Mouse (Mus musculus): ENCODE data around the gene Hoxa11. TPM values are rescaled to one million over a fixed set of nuclear protein-coding genes. Genes with fewer than 3 reads are reported as not detected.
A peak's percentile ranks its signal among the peaks of the same experiment; 100 is the strongest.

Hoxa11 gene
- polyA plus RNA-seq, 1 experiment = not detected

GRCm38 (mm10) chr6:52270494-52271480, 25.2 kb upstream of the Hoxa11 start:
- H3K4me3 ChIP-seq (ENCODE audit: low read depth, low read length) = no peak overlapping the region
- no peak overlapping the region for H3K27ac ChIP-seq (ENCODE audit: insufficient read depth, low read depth, low read length)
- peaks cover 70% of the 10 kb centered on the region for H3K27me3 ChIP-seq (ENCODE audit: control insufficient read depth, insufficient read depth, low read length)
- no peak for TF ChIP-seq POLR2A (IDR thresholded peaks at IDR 0.05; ENCODE audit: low read depth, low read length)
- peak; percentile 55; the same call in 1 of the 2 replicates for TF ChIP-seq CTCF (IDR thresholded peaks at IDR 0.05; ENCODE audit: extremely low read depth, insufficient read length, insufficient replicate concordance, low read depth, low read length)
- peaks cover 4% of the 10 kb centered on the region; the same call in 1 of the 2 replicates for H3K4me1 ChIP-seq (ENCODE audit: control insufficient read depth, insufficient read depth, insufficient read length, low read length)
- WGBS = 11% methylated on average over 23 of the region's 23 CpGs
- no peaks in the 10 kb centered on the region for H3K36me3 ChIP-seq (ENCODE audit: control insufficient read depth, insufficient read depth, low read length)

- Histone ChIP-seq H3K27ac (ENCODE audit: insufficient read depth, low read depth, low read length) (no peak overlapping the region), H3K4me1 (ENCODE audit: control insufficient read depth, insufficient read depth, insufficient read length, low read length) (peaks cover 4% of the 10 kb centered on the region; the same call in 1 of the 2 replicates), H3K4me3 (ENCODE audit: low read depth, low read length) (no peak overlapping the region), H3K27me3 (ENCODE audit: control insufficient read depth, insufficient read depth, low read length) (peaks cover 73% of the 10 kb centered on the region), H3K36me3 (ENCODE audit: control insufficient read depth, insufficient read depth, low read length) (no peaks in the 10 kb centered on the region)
- TF ChIP-seq CTCF (IDR thresholded peaks at IDR 0.05; ENCODE audit: extremely low read depth, insufficient read length, insufficient replicate concordance, low read depth, low read length) (no peak), POLR2A (IDR thresholded peaks at IDR 0.05; ENCODE audit: low read depth, low read length) (no peak)
- WGBS = 17% methylated on average over 3 of the region's 3 CpGs
These were observed 23.1 kb upstream of the Hoxa11 start for GRCm38 (mm10) chr6:52268756-52269155.

- H3K27me3 ChIP-seq (ENCODE audit: control insufficient read depth, insufficient read depth, low read length) = peaks cover 72% of the 10 kb centered on the region
- 27% methylated on average over 7 of the region's 7 CpGs for WGBS
- H3K27ac ChIP-seq (ENCODE audit: insufficient read depth, low read depth, low read length) = no peak overlapping the region
- H3K4me3 ChIP-seq (ENCODE audit: low read depth, low read length) = no peak overlapping the region
- peaks cover 4% of the 10 kb centered on the region; the same call in 1 of the 2 replicates for H3K4me1 ChIP-seq (ENCODE audit: control insufficient read depth, insufficient read depth, insufficient read length, low read length)
- TF ChIP-seq POLR2A (IDR thresholded peaks at IDR 0.05; ENCODE audit: low read depth, low read length) (no peak), CTCF (IDR thresholded peaks at IDR 0.05; ENCODE audit: extremely low read depth, insufficient read length, insufficient replicate concordance, low read depth, low read length) (no peak)
- no peaks in the 10 kb centered on the region for H3K36me3 ChIP-seq (ENCODE audit: control insufficient read depth, insufficient read depth, low read length)
These were observed 22.7 kb upstream of the Hoxa11 start for GRCm38 (mm10) chr6:52268341-52268740.

- no peaks in the 10 kb centered on the region for H3K36me3 ChIP-seq (ENCODE audit: control insufficient read depth, insufficient read depth, low read length)
- H3K4me1 ChIP-seq (ENCODE audit: control insufficient read depth, insufficient read depth, insufficient read length, low read length) = peaks cover 4% of the 10 kb centered on the region; the same call in 1 of the 2 replicates
- TF ChIP-seq CTCF (IDR thresholded peaks at IDR 0.05; ENCODE audit: extremely low read depth, insufficient read length, insufficient replicate concordance, low read depth, low read length) = no peak
- TF ChIP-seq POLR2A (IDR thresholded peaks at IDR 0.05; ENCODE audit: low read depth, low read length) = no peak
- peaks cover 72% of the 10 kb centered on the region for H3K27me3 ChIP-seq (ENCODE audit: control insufficient read depth, insufficient read depth, low read length)
- H3K4me3 ChIP-seq (ENCODE audit: low read depth, low read length) = no peak overlapping the region
- H3K27ac ChIP-seq (ENCODE audit: insufficient read depth, low read depth, low read length) = no peak overlapping the region
- 20% methylated on average over 3 of the region's 3 CpGs for WGBS
These were observed 22.1 kb upstream of the Hoxa11 start for GRCm38 (mm10) chr6:52267691-52268090.

GRCm38 (mm10) chr6:52267221-52267620, 21.6 kb upstream of the Hoxa11 start:
- 26% methylated on average over 5 of the region's 5 CpGs for WGBS
- peaks cover 4% of the 10 kb centered on the region; the same call in 1 of the 2 replicates for H3K4me1 ChIP-seq (ENCODE audit: control insufficient read depth, insufficient read depth, insufficient read length, low read length)
- no peaks in the 10 kb centered on the region for H3K36me3 ChIP-seq (ENCODE audit: control insufficient read depth, insufficient read depth, low read length)
- H3K27me3 ChIP-seq (ENCODE audit: control insufficient read depth, insufficient read depth, low read length) = peaks cover 74% of the 10 kb centered on the region
- H3K4me3 ChIP-seq (ENCODE audit: low read depth, low read length) = no peak overlapping the region
- TF ChIP-seq POLR2A (IDR thresholded peaks at IDR 0.05; ENCODE audit: low read depth, low read length) = no peak
- no peak for TF ChIP-seq CTCF (IDR thresholded peaks at IDR 0.05; ENCODE audit: extremely low read depth, insufficient read length, insufficient replicate concordance, low read depth, low read length)
- no peak overlapping the region for H3K27ac ChIP-seq (ENCODE audit: insufficient read depth, low read depth, low read length)

- H3K27me3 ChIP-seq (ENCODE audit: control insufficient read depth, insufficient read depth, low read length) = peaks cover 77% of the 10 kb centered on the region
- H3K4me1 ChIP-seq (ENCODE audit: control insufficient read depth, insufficient read depth, insufficient read length, low read length) = peaks cover 4% of the 10 kb centered on the region; the same call in 1 of the 2 replicates
These were observed 21.0 kb upstream of the Hoxa11 start for GRCm38 (mm10) chr6:52266666-52266985.

More at GRCm38 (mm10) chr6:52266666-52266985, 21.0 kb upstream of the Hoxa11 start:
- 10% methylated on average over 9 of the region's 9 CpGs for WGBS
- H3K36me3 ChIP-seq (ENCODE audit: control insufficient read depth, insufficient read depth, low read length) = no peaks in the 10 kb centered on the region
- TF ChIP-seq POLR2A (IDR thresholded peaks at IDR 0.05; ENCODE audit: low read depth, low read length) (no peak), CTCF (IDR thresholded peaks at IDR 0.05; ENCODE audit: extremely low read depth, insufficient read length, insufficient replicate concordance, low read depth, low read length) (no peak)
- no peak overlapping the region for H3K4me3 ChIP-seq (ENCODE audit: low read depth, low read length)
- no peak overlapping the region for H3K27ac ChIP-seq (ENCODE audit: insufficient read depth, low read depth, low read length)
